ENCODE assay signal across 7 mouse cellular contexts in the genomic region with DNA sequence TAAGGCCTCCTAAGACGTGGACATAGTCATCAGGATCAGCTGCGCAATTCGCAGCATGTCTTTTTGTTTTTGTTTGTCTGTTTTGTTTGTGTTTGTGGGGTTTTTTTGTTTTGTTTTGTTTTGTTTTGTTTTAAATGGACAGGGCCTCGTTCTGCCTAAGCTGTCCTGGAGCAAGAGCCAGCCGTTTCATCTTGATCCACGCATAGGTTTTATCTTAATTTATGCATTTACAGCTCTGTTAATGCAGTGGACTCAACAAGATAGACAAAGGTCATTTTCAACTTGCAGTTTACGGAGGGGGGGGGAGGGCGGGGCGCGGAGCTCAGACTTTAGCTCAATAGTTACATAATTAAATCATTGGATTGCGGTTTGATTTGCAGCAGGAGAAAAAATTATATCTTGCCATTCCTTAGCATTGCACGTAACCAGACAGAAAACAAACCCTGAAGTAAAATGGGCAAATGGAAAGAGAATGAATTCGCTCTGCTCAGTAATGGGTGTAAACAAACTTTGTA. TPM values are rescaled to one million over a fixed set of nuclear protein-coding genes. Genes with fewer than 3 reads are reported as not detected.
A peak's percentile ranks its signal among the peaks of the same experiment; 100 is the strongest.
DNase-seq lines count a peak whose midpoint lies in the region; ATAC-seq and TF ChIP-seq lines count a peak whose summit lies in the region.

No protein-coding gene starts in this region.

- no peaks in the 10 kb centered on the region for H3K9me3 ChIP-seq in kidney, embryonic 14.5 days (ENCODE audit: control insufficient read depth, low read length)
- H3K9me3 ChIP-seq in embryonic facial prominence, embryonic 12.5 days: no peaks in the 10 kb centered on the region
- H3K9me3 ChIP-seq in hindbrain, postnatal 0 days (ENCODE audit: low read length): no peaks in the 10 kb centered on the region
- H3K9me3 ChIP-seq in midbrain, embryonic 13.5 days: no peaks in the 10 kb centered on the region

- ATAC-seq in kidney, embryonic 14.5 days (ENCODE audit: low FRiP score, low TSS enrichment): no peak
- no peak for ATAC-seq in embryonic facial prominence, embryonic 12.5 days (ENCODE audit: insufficient number of reproducible peaks, insufficient read depth, low FRiP score, low TSS enrichment)
- ATAC-seq in hindbrain, postnatal 0 days: no peak
- ATAC-seq in midbrain, embryonic 13.5 days: no peak

- H3K27me3 ChIP-seq in kidney, embryonic 14.5 days (ENCODE audit: control insufficient read depth, insufficient read depth, low read length): no peaks in the 10 kb centered on the region
- H3K27me3 ChIP-seq in embryonic facial prominence, embryonic 12.5 days: no peaks in the 10 kb centered on the region
- no peaks in the 10 kb centered on the region for H3K27me3 ChIP-seq in hindbrain, postnatal 0 days (ENCODE audit: insufficient read depth, low read length)
- peaks cover 4% of the 10 kb centered on the region; the same call in 1 of the 2 replicates for H3K27me3 ChIP-seq in midbrain, embryonic 13.5 days

- peaks cover 7% of the 10 kb centered on the region; the same call in 1 of the 2 replicates for H3K4me1 ChIP-seq in kidney, embryonic 14.5 days (ENCODE audit: control insufficient read depth, insufficient read depth, low read length)
- H3K4me1 ChIP-seq in embryonic facial prominence, embryonic 12.5 days: peaks cover 17% of the 10 kb centered on the region
- H3K4me1 ChIP-seq in hindbrain, postnatal 0 days (ENCODE audit: insufficient read depth, low read length): no peaks in the 10 kb centered on the region
- H3K4me1 ChIP-seq in midbrain, embryonic 13.5 days (replicated peaks): peaks cover 14% of the 10 kb centered on the region

- no peaks in the 10 kb centered on the region for H3K36me3 ChIP-seq in kidney, embryonic 14.5 days (ENCODE audit: control insufficient read depth, insufficient read depth, low read length)
- H3K36me3 ChIP-seq in embryonic facial prominence, embryonic 12.5 days: no peaks in the 10 kb centered on the region
- H3K36me3 ChIP-seq in hindbrain, postnatal 0 days (ENCODE audit: insufficient read depth, low read length): no peaks in the 10 kb centered on the region
- H3K36me3 ChIP-seq in midbrain, embryonic 13.5 days: no peaks in the 10 kb centered on the region

- H3K4me2 ChIP-seq in kidney, embryonic 14.5 days (replicated peaks; ENCODE audit: low read depth, low read length): peak overlapping the region; percentile 79; the same call in 1 of the 2 replicates
- peak overlapping the region; percentile 72 for H3K4me2 ChIP-seq in embryonic facial prominence, embryonic 12.5 days (replicated peaks)
- peak overlapping the region; percentile 83; the same call in 1 of the 2 replicates for H3K4me2 ChIP-seq in hindbrain, postnatal 0 days (ENCODE audit: low read depth, low read length)
- H3K4me2 ChIP-seq in midbrain, embryonic 13.5 days (replicated peaks): peak overlapping the region; percentile 75; the same call in 1 of the 2 replicates

- no peak overlapping the region; the same call in 1 of the 2 replicates for H3K4me3 ChIP-seq in kidney, embryonic 14.5 days (ENCODE audit: low read length)
- H3K4me3 ChIP-seq in embryonic facial prominence, embryonic 12.5 days: peak overlapping the region; percentile 52
- H3K4me3 ChIP-seq in hindbrain, postnatal 0 days (ENCODE audit: low read length): no peak overlapping the region
- H3K4me3 ChIP-seq in midbrain, embryonic 13.5 days (replicated peaks): no peak overlapping the region

- H3K27ac ChIP-seq in kidney, embryonic 14.5 days (ENCODE audit: low read depth, low read length): no peak overlapping the region
- 0 out of 2 replicates have a peak overlapping the region, but pooled peaks have one; percentile 79 for H3K27ac ChIP-seq in embryonic facial prominence, embryonic 12.5 days
- no peak overlapping the region for H3K27ac ChIP-seq in hindbrain, postnatal 0 days
- no peak overlapping the region for H3K27ac ChIP-seq in midbrain, embryonic 13.5 days

- TF ChIP-seq CTCF in hindbrain, postnatal 0 days (IDR thresholded peaks at IDR 0.05; ENCODE audit: low read depth): no peak

- DNase-seq in kidney, adult 8-10 months: no peak
- DNase-seq in hindbrain, postnatal 0 days (ENCODE audit: low spot score): no peak
- DNase-seq in spleen, adult 12 weeks (ENCODE audit: low spot score): no peak
- DNase-seq in left cerebral cortex, adult 9 months (ENCODE audit: low spot score in 2 of 2): no peak

- WGBS in kidney, embryonic 14.5 days: 78% methylated on average over 13 of the region's 13 CpGs
- 79% methylated on average over 13 of the region's 13 CpGs for WGBS in embryonic facial prominence, embryonic 12.5 days
- WGBS in hindbrain, postnatal 0 days: 85% methylated on average over 13 of the region's 13 CpGs
- WGBS in midbrain, embryonic 13.5 days: 75% methylated on average over 13 of the region's 13 CpGs

- peak overlapping the region; percentile 72; the same call in 1 of the 2 replicates for H3K9ac ChIP-seq in kidney, embryonic 14.5 days (ENCODE audit: low read depth, low read length)
- 0 out of 2 replicates have a peak overlapping the region, but pooled peaks have one; percentile 53 for H3K9ac ChIP-seq in embryonic facial prominence, embryonic 12.5 days
- no peak overlapping the region for H3K9ac ChIP-seq in hindbrain, postnatal 0 days (replicated peaks; ENCODE audit: low read length)
- no peak overlapping the region for H3K9ac ChIP-seq in midbrain, embryonic 13.5 days (replicated peaks)

RNA-seq across cellular contexts. Expression of a gene that starts 1.3 kb away (rescaled TPM):
- polyA plus RNA-seq in kidney, embryonic 14.5 days (2014; fragmentation: Nextera tagmentation; extraction: Ambion mirVana): 14.1 and 16.4 TPM in 2 replicates
- polyA plus RNA-seq in embryonic facial prominence, embryonic 12.5 days (2016; fragmentation: Nextera tagmentation; extraction: Ambion mirVana): 19.0 and 23.3 TPM in 2 replicates
- total RNA-seq in hindbrain, postnatal 0 days (2014; rRNA removed): 1.9 and 2.6 TPM in 2 replicates
- polyA plus RNA-seq in hindbrain, postnatal 0 days (2015; fragmentation: Nextera tagmentation; extraction: Ambion mirVana): 2.4 and 2.8 TPM in 2 replicates
- polyA plus RNA-seq in midbrain, embryonic 13.5 days (2015; fragmentation: Nextera tagmentation; extraction: Ambion mirVana): 2.5 and 2.6 TPM in 2 replicates

Comparison
In these comparisons a context has a peak if more than half of its experiments do, and no peak if none do; other contexts are left out.
1. H3K9ac ChIP-seq: peak in kidney, embryonic 14.5 days (single experiment) and embryonic facial prominence, embryonic 12.5 days (single experiment); none in hindbrain, postnatal 0 days (single experiment) and midbrain, embryonic 13.5 days (single experiment).
2. Peak in every context shown above with its lines, with median percentiles within 50 percentile points of each other: H3K4me2 ChIP-seq.